Mouse (Mus musculus): ENCODE measurements at regions not wholly inside any gene's neighbourhood (a gene's known extent, or its start where the extent isn't known, plus 50 kb on each side); places are given as distances from the start of the nearest gene placed in this dataset.
A peak's percentile ranks its signal among the peaks of the same experiment; 100 is the strongest.

DNA sequence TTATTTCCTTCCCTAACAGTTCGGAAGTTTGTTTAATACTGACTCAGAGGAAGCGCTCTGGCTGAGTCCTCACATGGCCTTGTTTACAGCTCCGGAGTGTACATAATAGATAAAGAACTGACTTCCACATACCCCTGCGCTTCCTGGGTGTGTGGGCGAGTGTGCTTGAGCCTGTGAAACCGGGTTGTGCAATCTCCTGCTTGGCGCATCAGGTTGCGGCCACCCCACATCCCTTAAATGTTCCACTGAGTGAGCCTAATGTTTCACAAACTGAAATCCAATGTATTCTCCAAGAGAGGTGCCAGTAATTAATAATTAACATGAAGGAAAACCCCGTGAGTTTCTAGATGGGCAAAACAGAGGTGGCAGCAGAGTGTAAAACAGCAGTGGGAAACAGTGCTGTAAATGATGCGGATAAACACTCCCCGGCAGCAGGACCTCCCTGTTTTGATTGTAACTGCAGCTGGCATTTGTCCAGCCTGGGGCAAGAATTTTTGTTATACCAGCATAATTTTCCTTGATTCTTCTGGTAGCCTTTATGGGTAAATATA, 175.2 kb upstream of the Cdkn2b start:
- TF ChIP-seq POLR2A (IDR thresholded peaks at IDR 0.05; ENCODE audit: low read depth, low read length) (no peak), CHD2 (IDR thresholded peaks at IDR 0.05; ENCODE audit: low read length) (no peak), GABPA (IDR thresholded peaks at IDR 0.05; ENCODE audit: insufficient replicate concordance, low read depth, low read length) (no peak), CHD1 (IDR thresholded peaks at IDR 0.05; ENCODE audit: low read depth, low read length) (no peak), NELFE (IDR thresholded peaks at IDR 0.05; ENCODE audit: low read depth, low read length) (no peak), ZC3H11A (IDR thresholded peaks at IDR 0.05; ENCODE audit: low read depth, low read length) (no peak), ELF1 (IDR thresholded peaks at IDR 0.05; ENCODE audit: low read depth, low read length) (no peak), ZKSCAN1 (IDR thresholded peaks at IDR 0.05; ENCODE audit: borderline replicate concordance, low read depth, low read length) (no peak), JUN (IDR thresholded peaks at IDR 0.05; ENCODE audit: insufficient read depth, low read depth, low read length) (no peak), ZMIZ1 (IDR thresholded peaks at IDR 0.05; ENCODE audit: low read depth, low read length) (no peak), SIN3A (IDR thresholded peaks at IDR 0.05; ENCODE audit: low read length) (no peak), MXI1 (IDR thresholded peaks at IDR 0.05; ENCODE audit: low read depth, low read length) (no peak), SMC3 (IDR thresholded peaks at IDR 0.05; ENCODE audit: low read depth, low read length) (no peak)
- no peak overlapping the region for H3K4me2 ChIP-seq (ENCODE audit: insufficient read depth, low read depth, poor library complexity, severe bottlenecking)

DNA sequence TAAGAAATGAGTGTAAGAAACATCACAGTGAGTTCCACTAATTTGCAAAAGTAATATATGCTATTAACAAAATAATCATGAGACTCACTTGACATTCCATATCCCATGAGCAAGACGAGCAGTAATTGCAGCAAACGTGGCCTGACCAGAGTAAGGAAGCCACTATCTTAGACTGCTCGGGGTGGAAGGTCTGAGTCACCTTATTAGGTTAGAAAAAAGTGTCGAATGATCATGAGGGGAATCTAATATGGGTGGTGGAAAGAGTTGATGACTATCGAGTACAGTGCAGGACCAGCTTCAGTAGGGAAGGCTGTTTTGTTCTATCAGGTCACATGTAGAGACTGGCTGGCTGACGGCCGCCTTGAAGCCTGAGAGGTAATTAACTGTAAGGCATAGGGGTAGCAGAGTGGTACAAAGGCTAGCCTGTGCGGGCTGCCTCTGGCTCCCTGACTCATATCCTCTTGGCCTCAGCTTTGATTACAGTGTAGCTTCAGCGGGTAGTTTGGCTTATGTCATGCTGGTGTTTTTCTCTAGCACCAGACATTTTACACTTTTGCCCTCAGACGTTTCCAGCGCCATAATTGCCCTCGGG, 167.9 kb upstream of the Cdkn2b start:
- Histone ChIP-seq H3K4me1 (ENCODE audit: control insufficient read depth in 1 of 2, insufficient read depth in 2 of 2) (peaks cover 7 to 17% of the 10 kb centered on the region in 2 experiments; a peak in 3 of 4 replicates), H3K27ac (ENCODE audit: insufficient read depth, low read depth) (peak overlapping the region; percentile 47), H3K4me3 (replicated peaks in 1 of 3; ENCODE audit: low read depth in 2 of 3, low read length in 2 of 3, poor library complexity in 1 of 3) (no peak overlapping the region), H3K4me2 (ENCODE audit: insufficient read depth, low read depth, poor library complexity, severe bottlenecking) (peak overlapping the region; percentile 70), H3K79me2 (replicated peaks; ENCODE audit: control insufficient read depth, extremely low read depth, insufficient read depth, poor library complexity, severe bottlenecking) (no peaks in the 10 kb centered on the region), H3K9ac (ENCODE audit: insufficient read depth, low read depth) (peak overlapping the region; percentile 34), H3K27me3 (replicated peaks) (no peaks in the 10 kb centered on the region), H3K9me3 (replicated peaks; ENCODE audit: low read length) (peaks cover 2% of the 10 kb centered on the region), H3K36me3 (replicated peaks in 1 of 2; ENCODE audit: control insufficient read depth in 1 of 2, insufficient read depth in 1 of 2, low read length in 1 of 2) (peaks cover 16 to 39% of the 10 kb centered on the region in 2 experiments)
- dilution Hi-C loops (cut with MboI; ENCODE audit: extremely low pct_ligation_motif_present, extremely low pct_unique_long_range_greater_than_20kb, low sequenced_read_pairs) (no loop called here), in situ Hi-C loops (cut with MboI; ENCODE audit: low pct_ligation_motif_present, low pct_unique_long_range_greater_than_20kb, low sequenced_read_pairs) (no loop called here)
- DNase-seq (ENCODE audit: extremely low read depth): peak; percentile 53
- TF ChIP-seq ZNF384 (IDR thresholded peaks at IDR 0.05; ENCODE audit: low read depth, low read length) (peak; percentile 67), MAX (IDR thresholded peaks at IDR 0.05; ENCODE audit: low read length) (0 out of 2 replicates have a peak, but pooled peaks have one; percentile 15), JUND (conservative IDR thresholded peaks at IDR 0.05; ENCODE audit: low read depth, low read length) (peak; percentile 81), MYC (IDR thresholded peaks at IDR 0.05; ENCODE audit: low read depth, low read length) (no peak), NRF1 (IDR thresholded peaks at IDR 0.05; ENCODE audit: low read depth, low read length) (no peak), JUN (IDR thresholded peaks at IDR 0.05; ENCODE audit: insufficient read depth, low read depth, low read length) (peak; percentile 42; the same call in 1 of the 2 replicates)

More for the DNA sequence above, 175.2 kb upstream of the Cdkn2b start:
- Histone ChIP-seq H3K27me3 (replicated peaks) (no peaks in the 10 kb centered on the region), H3K27ac (ENCODE audit: insufficient read depth, low read depth) (no peak overlapping the region), H3K4me1 (ENCODE audit: control insufficient read depth in 1 of 2, insufficient read depth in 2 of 2) (peaks cover 6 to 39% of the 10 kb centered on the region in 2 experiments; a peak in 3 of 4 replicates), H3K79me2 (replicated peaks; ENCODE audit: control insufficient read depth, extremely low read depth, insufficient read depth, poor library complexity, severe bottlenecking) (no peaks in the 10 kb centered on the region), H3K9me3 (replicated peaks; ENCODE audit: low read length) (peaks cover 3% of the 10 kb centered on the region), H3K4me3 (replicated peaks in 1 of 3; ENCODE audit: low read depth in 2 of 3, low read length in 2 of 3, poor library complexity in 1 of 3) (no peak overlapping the region), H3K9ac (ENCODE audit: insufficient read depth, low read depth) (no peak overlapping the region), H3K36me3 (replicated peaks in 1 of 2; ENCODE audit: control insufficient read depth in 1 of 2, insufficient read depth in 1 of 2, low read length in 1 of 2) (peaks cover 5 to 13% of the 10 kb centered on the region in 2 experiments)
- DNase-seq (ENCODE audit: extremely low read depth): no peak
- dilution Hi-C loops (cut with MboI; ENCODE audit: extremely low pct_ligation_motif_present, extremely low pct_unique_long_range_greater_than_20kb, low sequenced_read_pairs) (no loop called here), in situ Hi-C loops (cut with MboI; ENCODE audit: low pct_ligation_motif_present, low pct_unique_long_range_greater_than_20kb, low sequenced_read_pairs) (no loop called here)
